Mouse (Mus musculus) heart, adult 11 months (tissue): Measurements from ENCODE around the gene Cdhr3.

Source experiments
- DNase-seq: peaks from one replicate; pipeline ENCODE4 v3.0.0; 2022

Cdhr3 gene

GRCm38 (mm10) chr12:33092775-33093174 is at the start of gene Cdhr3:
Cdhr3 (minus strand) TSS chr12:33092875.
- no peak for DNase-seq

- peak; percentile 93 for DNase-seq
These were observed 46.4 kb upstream of the Cdhr3 start for GRCm38 (mm10) chr12:33139083-33139482.

GRCm38 (mm10) chr12:33137857-33138256 is 45.2 kb upstream of the Cdhr3 start:
- no peak for DNase-seq

DNA sequence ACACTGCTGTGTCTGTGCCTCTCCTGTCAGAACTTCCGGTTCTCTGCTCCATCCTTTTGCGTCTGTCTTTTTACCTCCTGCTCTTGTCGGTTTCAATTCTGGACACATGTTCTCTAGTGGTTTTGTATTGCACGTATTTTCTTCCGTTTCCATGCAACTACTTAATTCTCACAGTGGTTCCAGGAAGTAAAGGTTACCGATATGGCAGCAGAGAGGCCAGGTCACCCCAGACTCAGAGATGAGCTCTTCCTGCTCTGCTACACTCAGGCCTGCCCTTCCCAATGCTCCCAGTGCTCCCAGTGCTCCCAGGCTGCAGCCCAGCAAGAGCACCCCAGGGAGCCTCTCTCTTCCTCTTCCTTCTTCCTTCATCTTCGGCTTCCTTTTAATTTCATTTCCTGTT is 39.1 kb upstream of the Cdhr3 start:
- DNase-seq, result peak; percentile 94

GRCm38 (mm10) chr12:33130401-33130800 is 37.7 kb upstream of the Cdhr3 start:
- no peak for DNase-seq

GRCm38 (mm10) chr12:33129410-33129809 is 36.7 kb upstream of the Cdhr3 start:
- peak; percentile 94 for DNase-seq

DNA sequence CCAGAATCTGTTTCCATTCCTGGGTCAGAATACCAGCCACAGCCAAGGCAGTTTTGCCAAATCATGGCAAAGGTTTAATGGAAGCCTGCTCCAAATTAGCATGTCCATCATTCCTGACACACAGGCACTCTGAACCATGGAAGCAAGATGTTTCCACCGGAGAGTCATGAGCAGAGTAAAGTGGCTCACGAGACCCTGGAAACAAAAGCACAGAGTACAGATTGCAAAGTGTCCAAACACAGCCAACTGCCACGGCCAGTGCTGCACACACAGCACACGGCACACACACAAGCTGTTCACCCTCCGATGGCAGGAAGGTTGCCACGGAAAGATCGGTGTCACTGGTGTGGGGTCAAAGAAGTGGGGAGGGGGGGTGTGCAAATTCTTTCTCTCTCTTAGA is 36.0 kb upstream of the Cdhr3 start:
- DNase-seq, result no peak

DNA sequence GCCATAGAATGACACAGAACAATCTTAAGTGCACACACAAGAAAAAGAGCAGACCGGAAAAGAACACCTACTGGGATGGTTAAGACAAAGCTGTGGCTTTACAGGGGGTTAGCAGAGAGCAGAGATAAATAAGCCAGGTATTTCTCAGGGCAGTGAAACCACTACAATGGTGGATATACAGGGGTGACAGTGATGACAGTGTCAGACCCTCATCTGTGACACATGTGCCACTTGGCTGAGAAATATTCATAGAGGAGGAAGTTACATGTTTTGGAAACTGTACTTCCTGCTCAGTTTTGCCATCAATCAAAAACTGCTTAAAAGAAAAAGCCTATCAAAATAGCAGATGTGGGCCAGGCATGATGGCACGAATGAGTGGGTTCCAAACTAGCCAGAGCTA is 35.4 kb upstream of the Cdhr3 start:
- DNase-seq, result no peak

GRCm38 (mm10) chr12:33126243-33126642 is 33.6 kb upstream of the Cdhr3 start:
- DNase-seq, result no peak

GRCm38 (mm10) chr12:33125594-33126227 is 33.0 kb upstream of the Cdhr3 start:
- DNase-seq, result no peak

- no peak for DNase-seq
These were observed 26.1 kb upstream of the Cdhr3 start for GRCm38 (mm10) chr12:33118624-33119301.

- DNase-seq, result peak; percentile 96
These were observed 18.3 kb upstream of the Cdhr3 start for GRCm38 (mm10) chr12:33110894-33111471.

DNA sequence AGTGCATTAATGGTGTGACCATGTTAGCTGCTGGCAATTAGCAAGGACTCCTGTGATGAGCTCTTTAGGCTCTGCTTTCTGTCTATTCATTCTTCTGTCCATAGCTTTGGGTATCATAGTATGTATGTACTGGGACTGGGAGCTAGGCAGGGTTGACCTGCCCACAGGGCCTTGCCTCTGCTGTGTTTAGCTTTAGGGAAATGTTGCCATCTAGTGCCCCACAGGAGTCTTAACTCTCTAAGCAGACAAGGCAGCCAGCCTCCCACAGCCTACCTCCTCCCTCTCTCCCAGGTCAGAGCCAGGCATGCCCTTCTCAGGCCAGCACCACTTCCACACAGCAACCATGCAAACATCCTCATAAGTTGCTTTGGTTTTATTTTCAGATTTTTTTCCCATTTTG is 16.9 kb upstream of the Cdhr3 start:
- peak; percentile 91 for DNase-seq

DNA sequence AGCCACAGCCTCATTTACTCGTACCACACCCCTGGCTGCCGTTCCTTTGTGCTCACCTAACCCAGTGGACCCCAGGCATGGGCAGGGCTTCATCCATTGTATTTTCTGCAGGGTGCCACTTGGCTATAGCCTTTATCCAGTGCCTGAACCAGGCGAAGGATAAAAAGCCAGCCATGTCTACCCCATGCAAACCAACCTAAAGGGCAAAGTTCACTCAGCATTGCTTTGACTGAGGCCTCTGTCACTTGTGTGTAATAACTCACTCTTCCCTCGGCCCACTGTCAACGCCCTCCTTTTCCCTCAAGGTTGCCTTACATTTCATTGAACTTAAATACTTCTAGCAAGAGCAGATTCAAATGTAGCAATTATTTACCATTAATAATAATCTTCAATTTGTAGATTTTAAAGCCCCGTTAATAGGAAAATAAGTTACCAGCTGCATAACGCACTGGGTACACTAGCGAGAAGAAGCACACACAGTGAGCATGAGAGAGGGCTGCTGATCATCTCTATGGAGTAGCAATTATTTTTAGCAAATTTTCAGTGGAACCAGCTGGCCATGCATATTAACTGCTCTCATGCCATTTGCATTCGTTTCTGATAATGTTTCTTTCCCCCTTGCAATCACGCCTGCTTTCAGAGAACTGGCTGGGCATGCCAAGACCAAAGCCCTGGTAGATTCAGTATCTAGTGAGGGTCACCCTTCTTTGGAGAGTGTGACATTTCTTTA is 13.9 kb upstream of the Cdhr3 start:
- DNase-seq, result no peak

DNA sequence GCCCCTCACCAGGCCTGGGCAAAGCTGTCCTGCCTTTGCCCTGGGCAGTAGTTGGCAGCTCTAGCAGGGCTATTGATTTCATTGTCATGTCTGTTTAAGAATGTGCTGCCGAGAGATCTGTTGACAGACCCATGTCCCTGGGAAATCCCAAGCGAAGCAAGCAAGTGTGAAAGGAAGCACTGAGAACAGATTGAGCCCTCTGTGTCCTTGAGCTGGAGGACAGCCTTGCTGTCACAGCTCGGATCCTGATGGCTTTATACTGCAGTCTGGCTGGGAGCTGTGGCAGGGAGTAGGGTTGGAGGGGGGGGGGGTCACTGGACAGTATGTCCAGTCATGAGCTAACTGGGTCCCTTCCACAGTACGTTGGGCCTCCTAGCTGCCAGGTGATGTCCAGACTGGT is 13.0 kb upstream of the Cdhr3 start:
- no peak for DNase-seq

DNA sequence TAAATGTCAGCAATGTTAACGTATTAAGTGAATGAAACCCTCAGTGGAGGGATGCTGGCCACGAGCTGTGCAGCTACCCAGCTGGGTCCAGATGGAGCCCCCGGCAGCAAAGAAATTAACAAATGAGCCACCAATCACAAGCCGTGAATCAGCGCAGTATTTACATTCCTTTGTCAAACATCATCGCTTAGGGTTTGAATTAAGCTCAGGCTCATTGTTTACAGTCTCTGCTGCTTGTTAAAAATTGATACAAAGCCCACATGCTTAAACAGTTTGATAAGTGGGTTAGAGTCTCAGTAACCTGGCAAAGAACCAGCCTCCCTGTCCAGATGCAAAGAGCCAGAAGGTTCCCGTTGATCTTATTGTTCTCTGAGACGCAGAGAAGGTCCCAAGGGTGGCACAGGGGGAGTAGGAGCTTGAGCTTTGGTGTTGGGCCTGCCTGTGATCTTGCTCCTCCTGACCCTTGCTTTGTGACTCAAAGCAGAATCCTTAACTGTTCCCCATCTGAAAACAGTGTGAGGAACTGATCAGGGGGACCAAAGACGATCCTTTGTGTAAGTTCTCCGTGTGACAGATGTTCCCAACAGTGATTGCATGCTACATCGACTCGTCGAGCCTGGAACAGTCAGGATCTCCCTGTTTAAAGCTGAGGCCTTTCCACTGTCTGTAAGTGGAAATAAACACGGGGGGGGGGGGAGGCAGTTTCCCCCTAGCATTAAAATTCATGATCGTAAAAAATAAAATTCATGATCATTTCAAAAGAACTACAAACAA is 9.9 kb upstream of the Cdhr3 start:
- no peak for DNase-seq

GRCm38 (mm10) chr12:33101627-33102026 is 9.0 kb upstream of the Cdhr3 start:
- DNase-seq, result no peak

GRCm38 (mm10) chr12:33096017-33096416 is 3.3 kb upstream of the Cdhr3 start:
- DNase-seq, result no peak

- DNase-seq, result no peak
These were observed 479 bp downstream of the Cdhr3 start for GRCm38 (mm10) chr12:33092196-33092595.

DNA sequence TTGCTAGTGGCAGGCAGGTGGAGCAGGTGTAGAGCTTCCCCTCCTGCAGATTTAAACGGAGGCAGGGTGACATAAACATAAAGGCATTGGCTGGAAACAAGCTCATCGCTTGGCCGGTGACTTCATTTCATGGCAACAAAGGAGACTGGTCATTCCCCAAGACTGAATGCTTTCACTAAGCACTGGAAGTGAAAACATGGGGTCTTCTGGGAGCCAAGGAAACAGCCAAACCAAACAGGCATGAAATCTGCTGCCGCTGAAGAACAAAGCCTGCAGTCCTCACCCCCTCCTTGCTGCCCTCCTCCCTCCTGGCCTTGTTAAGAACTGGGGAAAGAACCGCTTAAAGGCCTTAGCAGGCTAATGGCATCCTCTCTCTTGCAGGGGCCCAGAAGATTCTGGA is 6.5 kb downstream of the Cdhr3 start:
- DNase-seq, result no peak

GRCm38 (mm10) chr12:33084683-33085082 is 8.0 kb downstream of the Cdhr3 start:
- DNase-seq, result no peak

- DNase-seq, result peak; percentile 95
These were observed 9.3 kb downstream of the Cdhr3 start for GRCm38 (mm10) chr12:33083362-33083761.

GRCm38 (mm10) chr12:33076309-33076708 is 16.4 kb downstream of the Cdhr3 start:
- DNase-seq, result no peak
